Mouse (Mus musculus) embryonic facial prominence, embryonic 14.5 days (tissue): Measurements from ENCODE around the gene Stom. TPM values are rescaled to one million over a fixed set of nuclear protein-coding genes. Genes with fewer than 3 reads are reported as not detected.
A peak's percentile ranks its signal among the peaks of the same experiment; 100 is the strongest.

Source experiments
- ATAC-seq: fragments of 200-750 bp; cut with Nextera tagmentation; 2 replicates; pipeline ENCODE4 v1.8.0; 2017; ENCODE audit warnings: low read depth, moderate number of reproducible peaks, moderate TSS enrichment
- DNase-seq: peaks from one replicate; pipeline ENCODE4 v3.0.0-alpha.2; 2015; ENCODE audit warnings: low spot score
- H3K27ac ChIP-seq: fragments of 300-500 bp; sonication (generic); replicated peaks from 2 replicates; pipeline ENCODE4 v1.5.1; 2014; ENCODE audit warnings: low read depth, mild to moderate bottlenecking, low read length, moderate library complexity
- H3K27me3 ChIP-seq: fragments of 300-500 bp; sonication (generic); replicated peaks from 2 replicates; pipeline ENCODE4 v1.6.1; 2014; ENCODE audit warnings: low read length; ENCODE audit not compliant: control insufficient read depth, insufficient read depth
- H3K36me3 ChIP-seq: fragments of 300-500 bp; sonication (generic); 2 replicates; pipeline ENCODE4 v1.6.1; 2014; ENCODE audit warnings: low read length, mixed read lengths; ENCODE audit not compliant: control insufficient read depth, insufficient read depth
- H3K4me1 ChIP-seq: fragments of 300-500 bp; sonication (generic); 2 replicates; pipeline ENCODE4 v1.6.1; 2014; ENCODE audit warnings: antibody characterized with exemption, low read length; ENCODE audit not compliant: control insufficient read depth, insufficient read depth
- H3K4me2 ChIP-seq: fragments of 300-500 bp; sonication (generic); 2 replicates; pipeline ENCODE4 v1.6.1; 2014; ENCODE audit warnings: low read depth, mild to moderate bottlenecking, low read length, moderate library complexity, mixed read lengths
- H3K4me3 ChIP-seq: fragments of 300-500 bp; sonication (generic); 2 replicates; pipeline ENCODE4 v1.5.1; 2014; ENCODE audit warnings: low read depth, mild to moderate bottlenecking, low read length
- H3K9ac ChIP-seq: fragments of 300-500 bp; sonication (generic); 2 replicates; pipeline ENCODE4 v1.6.1; 2014; ENCODE audit warnings: low read depth, mild to moderate bottlenecking, low read length, moderate library complexity, mixed read lengths
- H3K9me3 ChIP-seq: fragments of 300-500 bp; sonication (generic); 2 replicates; pipeline ENCODE4 v1.6.1; 2016; ENCODE audit warnings: low read length; ENCODE audit not compliant: control insufficient read depth
- WGBS: fragments of 180-500 bp; shearing (Covaris S2); extraction: QIAGEN DNeasy Blood & Tissue Kit; methylation state at CpG from one replicate; pipeline ENCODE4 v1.1.7; 2014; 5-methylcytosine and 5-hydroxymethylcytosine counted together
- polyA plus RNA-seq: library from polyadenylated mRNA; unstranded; fragments of >200 nt; fragmentation: Nextera tagmentation; extraction: Ambion mirVana; gene quantifications from 2 replicates; pipeline ENCODE4 v1.2.1, GENCODE M21; 2014

Gene Stom
- polyA plus RNA-seq, 1 experiment from 2014 or later, result 33.2 TPM

- WGBS, result 79% methylated on average over 4 of the region's 4 CpGs
- Histone ChIP-seq H3K36me3 (peaks cover 37% of the 10 kb centered on the region), H3K27ac (no peak overlapping the region), H3K4me2 (no peak overlapping the region), H3K4me1 (no peaks in the 10 kb centered on the region; the same call in 1 of the 2 replicates), H3K9ac (no peak overlapping the region), H3K27me3 (no peaks in the 10 kb centered on the region), H3K4me3 (no peak overlapping the region), H3K9me3 (no peaks in the 10 kb centered on the region)
- no peak for ATAC-seq
- no peak for DNase-seq
Observed at GRCm38 (mm10) chr2:35309906-35310493, 26.8 kb downstream of the Stom start.

- Histone ChIP-seq H3K9me3 (no peaks in the 10 kb centered on the region), H3K27me3 (no peaks in the 10 kb centered on the region), H3K9ac (no peak overlapping the region), H3K27ac (no peak overlapping the region), H3K36me3 (peaks cover 56% of the 10 kb centered on the region), H3K4me1 (no peaks in the 10 kb centered on the region; the same call in 1 of the 2 replicates), H3K4me3 (no peak overlapping the region), H3K4me2 (no peak overlapping the region)
- 50% methylated on average over 1 of the region's 1 CpGs for WGBS
- DNase-seq (no peak), ATAC-seq (no peak)
Observed at GRCm38 (mm10) chr2:35308166-35308565, 28.6 kb downstream of the Stom start.

GRCm38 (mm10) chr2:35302049-35302885 is 34.5 kb downstream of the Stom start:
- Histone ChIP-seq H3K4me1 (no peaks in the 10 kb centered on the region), H3K27ac (no peak overlapping the region), H3K4me3 (no peak overlapping the region), H3K9me3 (no peaks in the 10 kb centered on the region), H3K27me3 (no peaks in the 10 kb centered on the region), H3K4me2 (no peak overlapping the region), H3K9ac (no peak overlapping the region), H3K36me3 (peaks cover 73% of the 10 kb centered on the region)
- no peak for DNase-seq
- no peak for ATAC-seq
- WGBS, result 72% methylated on average over 13 of the region's 13 CpGs

- H3K4me1 ChIP-seq, result no peaks in the 10 kb centered on the region
- ATAC-seq, result no peak
- DNase-seq, result no peak
- no peak overlapping the region for H3K4me2 ChIP-seq
- H3K36me3 ChIP-seq, result peaks cover 69% of the 10 kb centered on the region
- no peak overlapping the region for H3K4me3 ChIP-seq
- H3K27me3 ChIP-seq, result no peaks in the 10 kb centered on the region
- no peak overlapping the region for H3K27ac ChIP-seq
- WGBS, result 95% methylated on average over 2 of the region's 2 CpGs
- no peaks in the 10 kb centered on the region for H3K9me3 ChIP-seq
- H3K9ac ChIP-seq, result no peak overlapping the region
Observed at GRCm38 (mm10) chr2:35299437-35299836, 37.3 kb downstream of the Stom start.

GRCm38 (mm10) chr2:35297703-35298332 is 39.0 kb downstream of the Stom start:
- H3K4me3 ChIP-seq, result no peak overlapping the region
- no peak overlapping the region for H3K9ac ChIP-seq
- ATAC-seq (peak; percentile 71; the same call in 1 of the 2 replicates), DNase-seq (peak; percentile 87)
- 19% methylated on average over 14 of the region's 15 CpGs for WGBS
- H3K4me1 ChIP-seq, result no peaks in the 10 kb centered on the region
- H3K9me3 ChIP-seq, result no peaks in the 10 kb centered on the region
- peaks cover 67% of the 10 kb centered on the region for H3K36me3 ChIP-seq
- H3K27ac ChIP-seq, result no peak overlapping the region
- no peak overlapping the region for H3K4me2 ChIP-seq
- H3K27me3 ChIP-seq, result no peaks in the 10 kb centered on the region

- Histone ChIP-seq H3K9me3 (no peaks in the 10 kb centered on the region), H3K4me2 (no peak overlapping the region), H3K4me3 (no peak overlapping the region), H3K27me3 (no peaks in the 10 kb centered on the region), H3K36me3 (peaks cover 53% of the 10 kb centered on the region), H3K9ac (no peak overlapping the region), H3K4me1 (no peaks in the 10 kb centered on the region), H3K27ac (no peak overlapping the region)
- ATAC-seq (no peak), DNase-seq (no peak)
- WGBS, result 86% methylated on average over 8 of the region's 8 CpGs
Observed at GRCm38 (mm10) chr2:35293291-35293690, 43.5 kb downstream of the Stom start.

GRCm38 (mm10) chr2:35292700-35293099 is 44.1 kb downstream of the Stom start:
- no peak for ATAC-seq
- H3K27ac ChIP-seq, result no peak overlapping the region
- no peak overlapping the region for H3K4me3 ChIP-seq
- no peaks in the 10 kb centered on the region for H3K27me3 ChIP-seq
- no peak for DNase-seq
- no peaks in the 10 kb centered on the region for H3K9me3 ChIP-seq
- H3K4me2 ChIP-seq, result no peak overlapping the region
- peaks cover 52% of the 10 kb centered on the region for H3K36me3 ChIP-seq
- H3K4me1 ChIP-seq, result no peaks in the 10 kb centered on the region
- WGBS, result 71% methylated on average over 3 of the region's 3 CpGs
- H3K9ac ChIP-seq, result no peak overlapping the region

- H3K9me3 ChIP-seq, result no peaks in the 10 kb centered on the region
- WGBS, result 17% methylated on average over 3 of the region's 3 CpGs
- H3K27ac ChIP-seq, result no peak overlapping the region
- peaks cover 52% of the 10 kb centered on the region for H3K36me3 ChIP-seq
- no peak overlapping the region for H3K9ac ChIP-seq
- ATAC-seq, result no peak
- no peaks in the 10 kb centered on the region for H3K27me3 ChIP-seq
- H3K4me2 ChIP-seq, result no peak overlapping the region
- DNase-seq, result no peak
- H3K4me1 ChIP-seq, result no peaks in the 10 kb centered on the region
- no peak overlapping the region for H3K4me3 ChIP-seq
Observed at GRCm38 (mm10) chr2:35291856-35292255, 44.9 kb downstream of the Stom start.
